Mouse (Mus musculus): ENCODE measurements around the gene Szrd1. TPM values are rescaled to one million over a fixed set of nuclear protein-coding genes. Genes with fewer than 3 reads are reported as not detected.

Gene Szrd1
- polyA plus RNA-seq, 1 experiment = 29.9 TPM

- Histone ChIP-seq H3K27ac (ENCODE audit: insufficient read depth, low read length) (no peak overlapping the region), H3K27me3 (ENCODE audit: control insufficient read depth, insufficient read depth, low read length) (no peaks in the 10 kb centered on the region), H3K4me1 (ENCODE audit: control insufficient read depth, insufficient read depth, low read length) (peaks cover 7% of the 10 kb centered on the region), H3K4me3 (replicated peaks; ENCODE audit: insufficient read depth, low read depth, low read length) (no peak overlapping the region)
- TF ChIP-seq POLR2A (IDR thresholded peaks at IDR 0.05; ENCODE audit: borderline replicate concordance, insufficient read depth, low read length) (no peak), CTCF (IDR thresholded peaks at IDR 0.05; ENCODE audit: borderline replicate concordance, insufficient read depth, low read depth, low read length) (no peak)
- 81% methylated on average over 5 of the region's 5 CpGs for WGBS
- no peak for DNase-seq
These were observed 20.1 kb upstream of the Szrd1 start for GRCm38 (mm10) chr4:141159666-141160065.

GRCm38 (mm10) chr4:141159093-141159492 lies 19.5 kb upstream of the Szrd1 start:
- no peak overlapping the region for H3K27ac ChIP-seq (ENCODE audit: insufficient read depth, low read length)
- TF ChIP-seq CTCF (IDR thresholded peaks at IDR 0.05; ENCODE audit: borderline replicate concordance, insufficient read depth, low read depth, low read length) (no peak), POLR2A (IDR thresholded peaks at IDR 0.05; ENCODE audit: borderline replicate concordance, insufficient read depth, low read length) (no peak)
- no peak overlapping the region for H3K4me3 ChIP-seq (replicated peaks; ENCODE audit: insufficient read depth, low read depth, low read length)
- no peaks in the 10 kb centered on the region for H3K27me3 ChIP-seq (ENCODE audit: control insufficient read depth, insufficient read depth, low read length)
- DNase-seq = no peak
- 60% methylated on average over 11 of the region's 11 CpGs for WGBS
- peaks cover 7% of the 10 kb centered on the region for H3K4me1 ChIP-seq (ENCODE audit: control insufficient read depth, insufficient read depth, low read length)

GRCm38 (mm10) chr4:141158609-141159008 lies 19.0 kb upstream of the Szrd1 start:
- no peak for DNase-seq
- H3K27ac ChIP-seq (ENCODE audit: insufficient read depth, low read length) = no peak overlapping the region
- peaks cover 7% of the 10 kb centered on the region for H3K4me1 ChIP-seq (ENCODE audit: control insufficient read depth, insufficient read depth, low read length)
- no peak overlapping the region for H3K4me3 ChIP-seq (replicated peaks; ENCODE audit: insufficient read depth, low read depth, low read length)
- H3K27me3 ChIP-seq (ENCODE audit: control insufficient read depth, insufficient read depth, low read length) = no peaks in the 10 kb centered on the region
- WGBS = 89% methylated on average over 2 of the region's 2 CpGs
- no peak for TF ChIP-seq CTCF (IDR thresholded peaks at IDR 0.05; ENCODE audit: borderline replicate concordance, insufficient read depth, low read depth, low read length)
- no peak for TF ChIP-seq POLR2A (IDR thresholded peaks at IDR 0.05; ENCODE audit: borderline replicate concordance, insufficient read depth, low read length)

- Histone ChIP-seq H3K4me1 (ENCODE audit: control insufficient read depth, insufficient read depth, low read length) (peaks cover 11% of the 10 kb centered on the region), H3K27me3 (ENCODE audit: control insufficient read depth, insufficient read depth, low read length) (no peaks in the 10 kb centered on the region), H3K4me3 (replicated peaks; ENCODE audit: insufficient read depth, low read depth, low read length) (no peak overlapping the region), H3K27ac (ENCODE audit: insufficient read depth, low read length) (no peak overlapping the region)
- no peak for DNase-seq
- 52% methylated on average over 4 of the region's 4 CpGs for WGBS
- TF ChIP-seq POLR2A (IDR thresholded peaks at IDR 0.05; ENCODE audit: borderline replicate concordance, insufficient read depth, low read length) (no peak), CTCF (IDR thresholded peaks at IDR 0.05; ENCODE audit: borderline replicate concordance, insufficient read depth, low read depth, low read length) (no peak)
These were observed 17.9 kb upstream of the Szrd1 start for GRCm38 (mm10) chr4:141157485-141157884.

GRCm38 (mm10) chr4:141149116-141149515 lies 9.5 kb upstream of the Szrd1 start:
- no peak overlapping the region for H3K27ac ChIP-seq (ENCODE audit: insufficient read depth, low read length)
- WGBS = 8% methylated on average over 7 of the region's 7 CpGs
- H3K27me3 ChIP-seq (ENCODE audit: control insufficient read depth, insufficient read depth, low read length) = no peaks in the 10 kb centered on the region
- DNase-seq = no peak
- TF ChIP-seq POLR2A (IDR thresholded peaks at IDR 0.05; ENCODE audit: borderline replicate concordance, insufficient read depth, low read length) (no peak), CTCF (IDR thresholded peaks at IDR 0.05; ENCODE audit: borderline replicate concordance, insufficient read depth, low read depth, low read length) (no peak)
- peak overlapping the region; percentile 28 for H3K4me3 ChIP-seq (replicated peaks; ENCODE audit: insufficient read depth, low read depth, low read length)
- peaks cover 9% of the 10 kb centered on the region; the same call in 1 of the 2 replicates for H3K4me1 ChIP-seq (ENCODE audit: control insufficient read depth, insufficient read depth, low read length)

GRCm38 (mm10) chr4:141148009-141148801 lies 8.6 kb upstream of the Szrd1 start:
- peak in 1 of 2 experiments; percentile 44 for DNase-seq
- WGBS = under 1% methylated on average over 63 of the region's 66 CpGs
- Histone ChIP-seq H3K4me3 (replicated peaks; ENCODE audit: insufficient read depth, low read depth, low read length) (peak overlapping the region; percentile 99), H3K27me3 (ENCODE audit: control insufficient read depth, insufficient read depth, low read length) (no peaks in the 10 kb centered on the region), H3K27ac (ENCODE audit: insufficient read depth, low read length) (peak overlapping the region; percentile 41), H3K4me1 (ENCODE audit: control insufficient read depth, insufficient read depth, low read length) (peaks cover 9% of the 10 kb centered on the region; the same call in 1 of the 2 replicates)
- TF ChIP-seq POLR2A (IDR thresholded peaks at IDR 0.05; ENCODE audit: borderline replicate concordance, insufficient read depth, low read length) (no peak), CTCF (IDR thresholded peaks at IDR 0.05; ENCODE audit: borderline replicate concordance, insufficient read depth, low read depth, low read length) (no peak)

GRCm38 (mm10) chr4:141147112-141148008 lies 7.8 kb upstream of the Szrd1 start, which contains the start of gene Fbxo42:
Gene Fbxo42, plus strand, starts transcription at chr4:141147913.
- WGBS = 7% methylated on average over 57 of the region's 58 CpGs
- no peaks in the 10 kb centered on the region for H3K27me3 ChIP-seq (ENCODE audit: control insufficient read depth, insufficient read depth, low read length)
- H3K4me3 ChIP-seq (replicated peaks; ENCODE audit: insufficient read depth, low read depth, low read length) = peak within 1 kb of the TSS; percentile 99
- peak; percentile 94 to 96 for DNase-seq
- H3K27ac ChIP-seq (ENCODE audit: insufficient read depth, low read length) = peak within 1 kb of the TSS; percentile 96
- peaks cover 3% of the 10 kb centered on the region; the same call in 1 of the 2 replicates for H3K4me1 ChIP-seq (ENCODE audit: control insufficient read depth, insufficient read depth, low read length)
- peak; percentile 81 for TF ChIP-seq POLR2A (IDR thresholded peaks at IDR 0.05; ENCODE audit: borderline replicate concordance, insufficient read depth, low read length)
- peak; percentile 63; the same call in 1 of the 2 replicates for TF ChIP-seq CTCF (IDR thresholded peaks at IDR 0.05; ENCODE audit: borderline replicate concordance, insufficient read depth, low read depth, low read length)

Measured in cerebellum, adult 2 months (tissue).